Mouse (Mus musculus) heart, embryonic 14.5 days (tissue): ENCODE measurements around the gene 2310039H08Rik. TPM values are rescaled to one million over a fixed set of nuclear protein-coding genes. Genes with fewer than 3 reads are reported as not detected.

Experiments
- ATAC-seq: fragments of 200-750 bp; cut with Nextera tagmentation; 2 replicates; pipeline ENCODE4 v1.8.0; 2017; ENCODE audit warnings: low read depth, moderate TSS enrichment; ENCODE audit not compliant: insufficient number of reproducible peaks, insufficient read depth, low FRiP score
- H3K27ac ChIP-seq, 2 experiments: fragments of 200-500 bp in 1 of 2; fragments of 300-500 bp in 1 of 2; sonication (generic) in 1 of 2; replicated peaks in 1 of 2; 2 replicates each; pipeline ENCODE4 v1.5.1; 2012 to 2014; ENCODE audit warnings: low read depth in 2 of 2, low read length in 2 of 2, control low read depth in 1 of 2, mild to moderate bottlenecking in 1 of 2, mixed read lengths in 1 of 2; ENCODE audit not compliant: control insufficient read depth in 1 of 2, insufficient read depth in 1 of 2
- H3K27me3 ChIP-seq: fragments of 300-500 bp; sonication (generic); 2 replicates; pipeline ENCODE4 v1.6.1; 2014; ENCODE audit warnings: mild to moderate bottlenecking, low read length, control low read depth; ENCODE audit not compliant: control insufficient read depth, insufficient read depth
- H3K36me3 ChIP-seq: fragments of 300-500 bp; sonication (generic); 2 replicates; pipeline ENCODE4 v1.6.1; 2014; ENCODE audit warnings: mild to moderate bottlenecking, control low read depth, low read length, mixed read lengths; ENCODE audit not compliant: control insufficient read depth, insufficient read depth
- H3K4me1 ChIP-seq, 2 experiments: fragments of 200-500 bp in 1 of 2; fragments of 300-500 bp in 1 of 2; sonication (generic) in 1 of 2; 2 replicates each; pipeline ENCODE4 v1.6.1; 2012 to 2014; ENCODE audit warnings: low read length in 2 of 2, control low read depth in 1 of 2, mixed read lengths in 1 of 2; ENCODE audit not compliant: control insufficient read depth in 2 of 2, insufficient read depth in 2 of 2
- H3K4me2 ChIP-seq: fragments of 300-500 bp; sonication (generic); 2 replicates; pipeline ENCODE4 v1.6.1; 2014; ENCODE audit warnings: mild to moderate bottlenecking, low read length
- H3K4me3 ChIP-seq, 2 experiments: fragments of 200-500 bp in 1 of 2; fragments of 300-500 bp in 1 of 2; sonication (generic) in 1 of 2; 2 replicates each; pipeline ENCODE4 v1.5.1; 2012 to 2014; ENCODE audit warnings: low read length in 2 of 2, mild to moderate bottlenecking in 2 of 2, control low read depth in 1 of 2, low read depth in 1 of 2, moderate library complexity in 1 of 2; ENCODE audit not compliant: control insufficient read depth in 1 of 2, insufficient read depth in 1 of 2
- H3K9ac ChIP-seq: fragments of 300-500 bp; sonication (generic); 2 replicates; pipeline ENCODE4 v1.6.1; 2014; ENCODE audit warnings: mild to moderate bottlenecking, low read length
- H3K9me3 ChIP-seq: fragments of 300-500 bp; sonication (generic); 2 replicates; pipeline ENCODE4 v1.6.1; 2016; ENCODE audit warnings: low read length, control low read depth; ENCODE audit not compliant: control insufficient read depth
- WGBS: fragments of 180-500 bp; shearing (Covaris S2); extraction: QIAGEN DNeasy Blood & Tissue Kit; methylation state at CpG from one replicate; pipeline ENCODE4 v1.1.7; 2014; 5-methylcytosine and 5-hydroxymethylcytosine counted together
- polyA plus RNA-seq: library from polyadenylated mRNA; unstranded; fragments of >200 nt; fragmentation: Nextera tagmentation; extraction: Ambion mirVana; gene quantifications from 2 replicates; pipeline ENCODE4 v1.2.1, GENCODE M21; 2014

Gene 2310039H08Rik
- polyA plus RNA-seq, 1 experiment from 2014 or later: 67.8 TPM

- WGBS: 94% methylated on average over 2 of the region's 2 CpGs
- peaks cover 40% of the 10 kb centered on the region for H3K36me3 ChIP-seq
- no peak for ATAC-seq
- no peak overlapping the region for H3K4me3 ChIP-seq
- peaks cover 5 to 8% of the 10 kb centered on the region in 2 experiments for H3K4me1 ChIP-seq
- H3K27me3 ChIP-seq: no peaks in the 10 kb centered on the region
- H3K9ac ChIP-seq: no peak overlapping the region
- H3K4me2 ChIP-seq: no peak overlapping the region
- H3K27ac ChIP-seq: no peak overlapping the region
- H3K9me3 ChIP-seq: no peaks in the 10 kb centered on the region
Observed at GRCm38 (mm10) chr17:46747806-46748205, 24.6 kb upstream of the 2310039H08Rik start.

- H3K36me3 ChIP-seq: peaks cover 26% of the 10 kb centered on the region
- H3K27ac ChIP-seq: no peak overlapping the region
- H3K4me2 ChIP-seq: no peak overlapping the region
- 86% methylated on average over 5 of the region's 5 CpGs for WGBS
- peaks cover 5 to 8% of the 10 kb centered on the region in 2 experiments for H3K4me1 ChIP-seq
- ATAC-seq: no peak
- no peaks in the 10 kb centered on the region for H3K27me3 ChIP-seq
- H3K4me3 ChIP-seq: no peak overlapping the region
- no peaks in the 10 kb centered on the region for H3K9me3 ChIP-seq
- H3K9ac ChIP-seq: no peak overlapping the region
Observed at GRCm38 (mm10) chr17:46749282-46749681, 23.2 kb upstream of the 2310039H08Rik start.

GRCm38 (mm10) chr17:46750580-46750979, 21.9 kb upstream of the 2310039H08Rik start:
- Histone ChIP-seq H3K4me1 (peaks cover 5 to 8% of the 10 kb centered on the region in 2 experiments), H3K36me3 (peaks cover 19% of the 10 kb centered on the region), H3K4me2 (peak overlapping the region; percentile 83), H3K4me3 (peak overlapping the region in 1 of 2 experiments; percentile 70; a peak in 1 of 4 replicates), H3K27me3 (no peaks in the 10 kb centered on the region), H3K9ac (peak overlapping the region; percentile 80), H3K27ac (no peak overlapping the region), H3K9me3 (no peaks in the 10 kb centered on the region)
- WGBS: 92% methylated on average over 4 of the region's 4 CpGs
- no peak for ATAC-seq

- Histone ChIP-seq H3K9me3 (no peaks in the 10 kb centered on the region), H3K36me3 (peaks cover 13% of the 10 kb centered on the region), H3K27me3 (no peaks in the 10 kb centered on the region), H3K9ac (peak overlapping the region; percentile 80), H3K4me2 (peak overlapping the region; percentile 83), H3K27ac (peak overlapping the region; percentile 84 to 86), H3K4me1 (peaks cover 5 to 8% of the 10 kb centered on the region in 2 experiments), H3K4me3 (peak overlapping the region; percentile 70 to 89)
- 0 out of 2 replicates have a peak, but pooled peaks have one; percentile 1 for ATAC-seq
- 30% methylated on average over 16 of the region's 16 CpGs for WGBS
Observed at GRCm38 (mm10) chr17:46751056-46751793, 21.2 kb upstream of the 2310039H08Rik start.

- peak within 1 kb of the TSS; percentile 80 for H3K9ac ChIP-seq
- peaks cover 5% of the 10 kb centered on the region for H3K36me3 ChIP-seq
- H3K27me3 ChIP-seq: no peaks in the 10 kb centered on the region
- peak within 1 kb of the TSS; percentile 83 for H3K4me2 ChIP-seq
- H3K27ac ChIP-seq: peak within 1 kb of the TSS; percentile 84 to 86
- whole genome bisulfite sequencing: under 1% methylated on average over 55 of the region's 58 CpGs
- H3K9me3 ChIP-seq: no peaks in the 10 kb centered on the region
- H3K4me1 ChIP-seq: peaks cover 5 to 8% of the 10 kb centered on the region in 2 experiments
- peak; percentile 98 for ATAC-seq
- H3K4me3 ChIP-seq: peak within 1 kb of the TSS; percentile 70 to 89
Observed at GRCm38 (mm10) chr17:46751794-46752556, 20.5 kb upstream of the 2310039H08Rik start, which contains the start of gene Cnpy3. TSS of gene Cnpy3 (minus strand) at chr17:46752214.

DNA sequence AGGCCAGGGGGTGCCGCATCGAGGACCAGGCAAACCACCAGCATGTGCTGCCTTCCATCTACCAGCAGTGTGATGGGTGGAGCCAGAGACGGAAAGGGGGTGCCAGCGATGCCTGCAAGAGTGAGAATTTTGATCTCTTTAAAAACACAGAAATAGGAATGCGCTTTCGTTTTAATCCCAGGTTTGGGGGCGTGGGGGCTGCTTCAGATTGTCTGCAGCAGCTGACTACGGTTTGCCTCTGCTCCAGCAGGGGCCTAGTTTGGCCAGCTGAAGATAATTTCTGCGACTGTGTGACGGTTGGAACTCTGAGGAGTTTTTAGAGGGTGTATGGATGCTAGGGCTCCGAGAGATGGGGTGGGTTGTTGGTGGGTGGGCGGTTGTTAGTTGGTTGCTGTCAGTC, 13.7 kb upstream of the 2310039H08Rik start:
- Histone ChIP-seq H3K27me3 (no peaks in the 10 kb centered on the region), H3K9ac (no peak overlapping the region), H3K36me3 (no peaks in the 10 kb centered on the region), H3K4me2 (no peak overlapping the region), H3K9me3 (no peaks in the 10 kb centered on the region), H3K4me3 (no peak overlapping the region), H3K27ac (no peak overlapping the region), H3K4me1 (no peaks in the 10 kb centered on the region)
- WGBS: 75% methylated on average over 12 of the region's 12 CpGs
- ATAC-seq: no peak

DNA sequence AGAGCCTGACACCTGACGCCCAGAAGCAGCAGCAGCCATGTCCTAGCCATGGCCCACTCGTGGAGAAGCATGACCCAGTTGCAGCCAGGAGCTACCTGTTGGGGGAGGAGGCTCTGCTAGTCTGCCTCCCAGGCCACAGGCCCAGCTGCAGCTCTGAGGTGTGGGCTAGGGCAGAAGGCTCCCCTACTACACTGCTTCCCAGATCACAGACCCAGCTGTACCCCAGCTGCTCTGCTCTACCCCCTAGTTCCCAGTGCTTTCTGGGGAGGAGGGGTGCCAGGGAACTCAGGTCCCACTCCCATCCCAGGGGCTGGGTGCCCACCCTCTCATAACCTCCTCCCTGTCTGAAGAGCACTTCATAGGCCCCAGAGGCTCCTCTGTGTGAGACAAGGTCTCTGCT, 8.9 kb upstream of the 2310039H08Rik start, which contains the start of gene Ptcra:
Gene Ptcra, minus strand, starts transcription at position 169 of the 400 bp plus-strand sequence.
- Histone ChIP-seq H3K9me3 (no peaks in the 10 kb centered on the region), H3K4me2 (no peak within 1 kb of the TSS), H3K4me1 (no peaks in the 10 kb centered on the region), H3K27me3 (no peaks in the 10 kb centered on the region), H3K4me3 (no peak within 1 kb of the TSS), H3K9ac (no peak within 1 kb of the TSS), H3K36me3 (no peaks in the 10 kb centered on the region), H3K27ac (no peak within 1 kb of the TSS)
- WGBS: 40% methylated on average over 2 of the region's 2 CpGs
- no peak for ATAC-seq
